Mouse (Mus musculus): ENCODE measurements around the gene Mllt3. TPM values are rescaled to one million over a fixed set of nuclear protein-coding genes. Genes with fewer than 3 reads are reported as not detected.

Mllt3 gene
- polyA plus RNA-seq, 1 experiment, result 64.2 TPM

- no peak for DNase-seq (ENCODE audit: low read depth)
- TF ChIP-seq CTCF (IDR thresholded peaks at IDR 0.05; ENCODE audit: borderline replicate concordance, extremely low read depth, insufficient read depth, insufficient read length) (no peak), POLR2A (IDR thresholded peaks at IDR 0.05; ENCODE audit: borderline replicate concordance, extremely low read depth, insufficient read depth, insufficient read length, poor library complexity, severe bottlenecking) (no peak)
Observed at GRCm38 (mm10) chr4:87837471-87838361, 195.4 kb downstream of the Mllt3 start.

GRCm38 (mm10) chr4:87836257-87836656, 196.9 kb downstream of the Mllt3 start:
- DNase-seq (ENCODE audit: low read depth), result no peak
- TF ChIP-seq POLR2A (IDR thresholded peaks at IDR 0.05; ENCODE audit: borderline replicate concordance, extremely low read depth, insufficient read depth, insufficient read length, poor library complexity, severe bottlenecking), result no peak
- no peak for TF ChIP-seq CTCF (IDR thresholded peaks at IDR 0.05; ENCODE audit: borderline replicate concordance, extremely low read depth, insufficient read depth, insufficient read length)

GRCm38 (mm10) chr4:87835191-87835590, 198.0 kb downstream of the Mllt3 start:
- TF ChIP-seq CTCF (IDR thresholded peaks at IDR 0.05; ENCODE audit: borderline replicate concordance, extremely low read depth, insufficient read depth, insufficient read length) (no peak), POLR2A (IDR thresholded peaks at IDR 0.05; ENCODE audit: borderline replicate concordance, extremely low read depth, insufficient read depth, insufficient read length, poor library complexity, severe bottlenecking) (no peak)
- no peak for DNase-seq (ENCODE audit: low read depth)

GRCm38 (mm10) chr4:87834310-87834709, 198.9 kb downstream of the Mllt3 start:
- no peak for TF ChIP-seq CTCF (IDR thresholded peaks at IDR 0.05; ENCODE audit: borderline replicate concordance, extremely low read depth, insufficient read depth, insufficient read length)
- TF ChIP-seq POLR2A (IDR thresholded peaks at IDR 0.05; ENCODE audit: borderline replicate concordance, extremely low read depth, insufficient read depth, insufficient read length, poor library complexity, severe bottlenecking), result no peak
- DNase-seq (ENCODE audit: low read depth), result peak; percentile 78

GRCm38 (mm10) chr4:87830794-87831306, 202.3 kb downstream of the Mllt3 start:
- TF ChIP-seq CTCF (IDR thresholded peaks at IDR 0.05; ENCODE audit: borderline replicate concordance, extremely low read depth, insufficient read depth, insufficient read length) (no peak), POLR2A (IDR thresholded peaks at IDR 0.05; ENCODE audit: borderline replicate concordance, extremely low read depth, insufficient read depth, insufficient read length, poor library complexity, severe bottlenecking) (no peak)
- DNase-seq (ENCODE audit: low read depth), result no peak

- DNase-seq (ENCODE audit: low read depth), result no peak
- TF ChIP-seq POLR2A (IDR thresholded peaks at IDR 0.05; ENCODE audit: borderline replicate concordance, extremely low read depth, insufficient read depth, insufficient read length, poor library complexity, severe bottlenecking), result no peak
- no peak for TF ChIP-seq CTCF (IDR thresholded peaks at IDR 0.05; ENCODE audit: borderline replicate concordance, extremely low read depth, insufficient read depth, insufficient read length)
Observed at GRCm38 (mm10) chr4:87829426-87830063, 203.6 kb downstream of the Mllt3 start.

- TF ChIP-seq CTCF (IDR thresholded peaks at IDR 0.05; ENCODE audit: borderline replicate concordance, extremely low read depth, insufficient read depth, insufficient read length) (no peak), POLR2A (IDR thresholded peaks at IDR 0.05; ENCODE audit: borderline replicate concordance, extremely low read depth, insufficient read depth, insufficient read length, poor library complexity, severe bottlenecking) (no peak)
- no peak for DNase-seq (ENCODE audit: low read depth)
Observed at GRCm38 (mm10) chr4:87826336-87826735, 206.8 kb downstream of the Mllt3 start.

GRCm38 (mm10) chr4:87823623-87824022, 209.5 kb downstream of the Mllt3 start:
- TF ChIP-seq POLR2A (IDR thresholded peaks at IDR 0.05; ENCODE audit: borderline replicate concordance, extremely low read depth, insufficient read depth, insufficient read length, poor library complexity, severe bottlenecking), result no peak
- TF ChIP-seq CTCF (IDR thresholded peaks at IDR 0.05; ENCODE audit: borderline replicate concordance, extremely low read depth, insufficient read depth, insufficient read length), result no peak
- no peak for DNase-seq (ENCODE audit: low read depth)

- TF ChIP-seq POLR2A (IDR thresholded peaks at IDR 0.05; ENCODE audit: borderline replicate concordance, extremely low read depth, insufficient read depth, insufficient read length, poor library complexity, severe bottlenecking) (no peak), CTCF (IDR thresholded peaks at IDR 0.05; ENCODE audit: borderline replicate concordance, extremely low read depth, insufficient read depth, insufficient read length) (no peak)
- DNase-seq (ENCODE audit: low read depth), result no peak
Observed at GRCm38 (mm10) chr4:87823191-87823590, 210.0 kb downstream of the Mllt3 start.

GRCm38 (mm10) chr4:87820911-87821310, 212.3 kb downstream of the Mllt3 start:
- no peak for DNase-seq (ENCODE audit: low read depth)

GRCm38 (mm10) chr4:87819182-87819581, 214.0 kb downstream of the Mllt3 start:
- no peak for TF ChIP-seq POLR2A (IDR thresholded peaks at IDR 0.05; ENCODE audit: borderline replicate concordance, extremely low read depth, insufficient read depth, insufficient read length, poor library complexity, severe bottlenecking)
- TF ChIP-seq CTCF (IDR thresholded peaks at IDR 0.05; ENCODE audit: borderline replicate concordance, extremely low read depth, insufficient read depth, insufficient read length), result no peak
- peak; percentile 91 for DNase-seq (ENCODE audit: low read depth)

More at GRCm38 (mm10) chr4:87820911-87821310, 212.3 kb downstream of the Mllt3 start:
- TF ChIP-seq POLR2A (IDR thresholded peaks at IDR 0.05; ENCODE audit: borderline replicate concordance, extremely low read depth, insufficient read depth, insufficient read length, poor library complexity, severe bottlenecking) (no peak), CTCF (IDR thresholded peaks at IDR 0.05; ENCODE audit: borderline replicate concordance, extremely low read depth, insufficient read depth, insufficient read length) (no peak)
